Comparison of ENCODE assay signal across 7 mouse cellular contexts in the genomic region with DNA sequence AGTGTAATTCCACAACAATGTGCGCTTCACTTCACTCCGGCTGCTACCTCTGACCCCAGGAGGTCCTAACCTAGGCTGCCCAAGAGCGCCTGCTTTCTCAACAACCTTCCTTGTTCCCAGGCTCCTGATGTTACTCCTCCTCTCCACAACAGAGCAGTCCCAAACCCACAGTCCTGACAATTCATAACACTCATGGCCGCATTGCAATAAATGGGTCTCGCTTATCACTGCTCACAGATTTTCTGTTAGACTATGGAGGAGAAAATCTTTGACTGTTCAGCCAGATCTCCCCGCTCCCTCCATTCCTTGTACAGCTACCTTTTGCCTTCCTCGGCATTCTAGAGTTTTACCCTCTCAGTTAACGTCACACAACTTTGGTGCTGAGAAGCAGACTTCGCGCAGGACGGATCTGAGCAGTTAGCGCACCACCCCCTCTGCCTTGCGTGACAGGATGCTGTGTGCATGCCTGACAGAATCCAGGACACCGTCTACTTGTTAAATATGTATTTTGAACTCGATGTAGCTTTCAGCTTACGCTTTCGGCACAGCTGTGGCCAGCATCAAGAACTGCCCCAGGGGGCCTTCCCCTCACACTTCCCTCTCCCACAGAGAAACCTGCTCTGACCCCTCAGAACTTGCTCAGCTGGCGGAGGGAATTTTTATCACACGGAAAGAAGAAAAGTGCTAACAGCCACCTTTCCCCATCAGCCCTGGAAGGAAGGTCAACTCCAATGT. TPM values are rescaled to one million over a fixed set of nuclear protein-coding genes. Genes with fewer than 3 reads are reported as not detected.
DNase-seq lines count a peak whose midpoint lies in the region; ATAC-seq and TF ChIP-seq lines count a peak whose summit lies in the region.

A gene (minus strand): TSS at position 51 of the 735 bp plus-strand sequence.

- no peaks in the 10 kb centered on the region for H3K36me3 ChIP-seq in forebrain, embryonic 12.5 days (replicated peaks)

- no peak for TF ChIP-seq POLR2A in olfactory bulb, adult 2 months (IDR thresholded peaks at IDR 0.05; ENCODE audit: insufficient read depth, low read depth, low read length)

- no peaks in the 10 kb centered on the region for H3K9me3 ChIP-seq in forebrain, embryonic 12.5 days

- no peak within 1 kb of the TSS for H3K27ac ChIP-seq in forebrain, embryonic 12.5 days
- no peak within 1 kb of the TSS for H3K27ac ChIP-seq in olfactory bulb, adult 2 months (ENCODE audit: insufficient read depth, low read depth, low read length)

- no peaks in the 10 kb centered on the region for H3K27me3 ChIP-seq in forebrain, embryonic 12.5 days

- TF ChIP-seq CTCF in olfactory bulb, adult 2 months (IDR thresholded peaks at IDR 0.05; ENCODE audit: insufficient read depth, low read depth, low read length): no peak

- H3K9ac ChIP-seq in forebrain, embryonic 12.5 days: no peak within 1 kb of the TSS

- WGBS in forebrain, embryonic 12.5 days: 88% methylated on average over 19 of the region's 19 CpGs
- WGBS in olfactory bulb, adult 2 months: 83% methylated on average over 19 of the region's 19 CpGs

- no peak within 1 kb of the TSS for H3K4me3 ChIP-seq in forebrain, embryonic 12.5 days (replicated peaks)
- H3K4me3 ChIP-seq in olfactory bulb, adult 2 months (ENCODE audit: insufficient read depth, low read depth, low read length): no peak within 1 kb of the TSS

- H3K4me2 ChIP-seq in forebrain, embryonic 12.5 days: no peak within 1 kb of the TSS

- no peak for DNase-seq in left cerebral cortex, adult 18-20 months (ENCODE audit: low spot score in 2 of 2)
- DNase-seq in left cerebral cortex, adult 9 months (ENCODE audit: low spot score in 2 of 2): no peak
- no peak for DNase-seq in left cerebral cortex, adult 8-10 months (ENCODE audit: low spot score in 2 of 2)
- DNase-seq in right cerebral cortex, postnatal 36 days (ENCODE audit: low spot score in 2 of 2): no peak

- no peaks in the 10 kb centered on the region for H3K4me1 ChIP-seq in forebrain, embryonic 12.5 days
- H3K4me1 ChIP-seq in olfactory bulb, adult 2 months (ENCODE audit: control insufficient read depth, insufficient read depth, low read length): no peaks in the 10 kb centered on the region

- ATAC-seq in forebrain, embryonic 12.5 days (ENCODE audit: low FRiP score): no peak
- no peak for ATAC-seq in inflammation-experienced regulatory T-cells, adult 6 months

RNA-seq across cellular contexts. Expression of the gene that starts here (rescaled TPM):
- total RNA-seq in left cerebral cortex, adult 18-20 months (2021): 10 to 100 TPM; 77.8 to 80.3 TPM
- 49.4 and 50.5 TPM in 2 replicates for polyA plus RNA-seq in forebrain, embryonic 12.5 days (2016; fragmentation: Nextera tagmentation; extraction: Ambion mirVana)
- 10 to 100 TPM; 76.9 to 96.7 (median 84.0) TPM for total RNA-seq in left cerebral cortex, adult 8-10 months (2022)
- 219 and 288 TPM in 2 replicates for polyA plus RNA-seq in olfactory bulb, adult 2 months (2012; ENCODE audit: insufficient read depth, insufficient read length, low replicate concordance, missing spikeins)
- polyA plus RNA-seq in inflammation-experienced regulatory T-cells, adult 6 months (2017; shearing (Covaris generic)): under 1 TPM in 1 of 3 experiments, not detected in 2; 0.18 TPM

Comparison
In these comparisons a context has a peak if more than half of its experiments do, and no peak if none do; other contexts are left out.
1. RNA of the gene that starts here (polyA plus RNA-seq): 219 to 288 TPM in olfactory bulb, adult 2 months and 49.4 to 50.5 TPM in forebrain, embryonic 12.5 days; 0.18 TPM in inflammation-experienced regulatory T-cells, adult 6 months; every median in the first group is over 10 times any median in the second.